ENCODE assay signal across 20 mouse cellular contexts in genomic region chr17:72023323-72023722, GRCm38 (mm10).
A peak's percentile ranks its signal among the peaks of the same experiment; 100 is the strongest.
DNase-seq lines count a peak whose midpoint lies in the region; TF ChIP-seq lines count a peak whose summit lies in the region.
"Had no signal": no experiment of that assay in that cellular context is flagged by ENCODE, and none has a peak within 500 bp of the region (broad histone marks: within the 10 kb centered on the region; RNA-seq: fewer than 3 reads in every experiment).

No protein-coding gene starts in this region.

- H3ac ChIP-seq in myocyte (ENCODE audit: control insufficient read depth, insufficient read length), result no peak overlapping the region

- TF ChIP-seq CTCF in lung, adult 2 months (IDR thresholded peaks at IDR 0.05; ENCODE audit: insufficient read depth, low read length), result no peak

- no peaks in the 10 kb centered on the region for H3K4me1 ChIP-seq in heart, embryonic 10.5 days
- H3K4me1 ChIP-seq in lung, adult 2 months (ENCODE audit: control insufficient read depth, insufficient read depth, low read length), result no peaks in the 10 kb centered on the region
- H3K4me1 ChIP-seq: limb, embryonic 15.5 days; liver, embryonic 15.5 days had no signal

- H3K36me3 ChIP-seq in heart, embryonic 10.5 days, result no peaks in the 10 kb centered on the region
- H3K36me3 ChIP-seq in myocyte (ENCODE audit: control insufficient read depth, insufficient read depth), result no peaks in the 10 kb centered on the region
- H3K36me3 ChIP-seq: embryonic facial prominence, embryonic 15.5 days; hindbrain, embryonic 13.5 days; limb, embryonic 15.5 days; liver, embryonic 15.5 days; midbrain, embryonic 12.5 days had no signal

- H3K9me3 ChIP-seq in heart, embryonic 10.5 days, result no peaks in the 10 kb centered on the region
- H3K9me3 ChIP-seq: embryonic facial prominence, embryonic 15.5 days; hindbrain, embryonic 13.5 days; limb, embryonic 15.5 days; liver, embryonic 15.5 days; midbrain, embryonic 12.5 days had no signal

- no peak overlapping the region for H3K4me3 ChIP-seq in heart, embryonic 10.5 days
- no peak overlapping the region for H3K4me3 ChIP-seq in lung, adult 2 months (replicated peaks; ENCODE audit: extremely low read depth, low read depth, low read length)
- H3K4me3 ChIP-seq in myocyte, result no peak overlapping the region
- H3K4me3 ChIP-seq: embryonic facial prominence, embryonic 15.5 days; hindbrain, embryonic 13.5 days; limb, embryonic 15.5 days; liver, embryonic 15.5 days; midbrain, embryonic 12.5 days had no signal

- no peak overlapping the region for H3K4me2 ChIP-seq in myocyte (ENCODE audit: low read depth)
- H3K4me2 ChIP-seq: embryonic facial prominence, embryonic 15.5 days; hindbrain, embryonic 13.5 days; limb, embryonic 15.5 days; liver, embryonic 15.5 days; midbrain, embryonic 12.5 days had no signal

- WGBS in heart, embryonic 10.5 days, result 82% methylated on average over 9 of the region's 9 CpGs
- 40% methylated on average over 9 of the region's 9 CpGs for WGBS in lung, adult 2 months

- H3K27me3 ChIP-seq in heart, embryonic 10.5 days (ENCODE audit: insufficient read depth, poor library complexity, severe bottlenecking), result no peaks in the 10 kb centered on the region
- H3K27me3 ChIP-seq in myocyte (ENCODE audit: control insufficient read depth, insufficient read depth, insufficient read length), result no peaks in the 10 kb centered on the region
- H3K27me3 ChIP-seq: embryonic facial prominence, embryonic 15.5 days; hindbrain, embryonic 13.5 days; limb, embryonic 15.5 days; liver, embryonic 15.5 days; midbrain, embryonic 12.5 days had no signal

- intact Hi-C loops in heart, postnatal 10 days (cut with DNase I), result no loop called here

- TF ChIP-seq POLR2A in lung, adult 2 months (IDR thresholded peaks at IDR 0.05; ENCODE audit: borderline replicate concordance, extremely low read depth, low read depth, low read length), result no peak
- no peak for TF ChIP-seq POLR2A in myocyte (IDR thresholded peaks at IDR 0.05; ENCODE audit: insufficient read length, low read depth)

- no peaks in the 10 kb centered on the region for H3K79me2 ChIP-seq in myocyte (ENCODE audit: control insufficient read depth, insufficient read depth)

- peak; percentile 21 to 25 for DNase-seq in heart, postnatal 10 days
- DNase-seq in heart, embryonic 10.5 days (ENCODE audit: low spot score), result no peak
- DNase-seq in lung, adult 18-20 months, result peak; percentile 3 to 5
- DNase-seq in lung, adult 2 months, result no peak
- peak; percentile 34 for DNase-seq in lung, postnatal 10 days
- DNase-seq in layer of hippocampus, adult 18-20 months (ENCODE audit: low spot score in 2 of 2), result no peak
- no peak for DNase-seq in cerebellum, postnatal 14 days
- DNase-seq: adrenal gland, postnatal 14 days; cerebellum, adult 11 months; cerebellum, postnatal 25 days; kidney, postnatal 14 days; right cerebral cortex, postnatal 25 days; thymus, adult 2 months had no signal

- H3K27ac ChIP-seq in heart, embryonic 10.5 days, result no peak overlapping the region
- H3K27ac ChIP-seq: embryonic facial prominence, embryonic 15.5 days; hindbrain, embryonic 13.5 days; limb, embryonic 15.5 days; liver, embryonic 15.5 days; macrophage; midbrain, embryonic 12.5 days had no signal

TF ChIP-seq in myocyte, 11 proteins besides CTCF, POLR2A, EP300 and RAD21:
- TF ChIP-seq POLR2AphosphoS2 (IDR thresholded peaks at IDR 0.05; ENCODE audit: insufficient read length, low read depth) (no peak), TCF12 (IDR thresholded peaks at IDR 0.05; ENCODE audit: insufficient read depth, poor library complexity, severe bottlenecking) (peak; percentile 34), CEBPB (IDR thresholded peaks at IDR 0.05; ENCODE audit: insufficient read depth, poor library complexity, severe bottlenecking) (no peak), MYOD1 (IDR thresholded peaks at IDR 0.05; ENCODE audit: control insufficient read depth in 1 of 3, insufficient read length in 2 of 3, low read depth in 2 of 3) (peak in 2 of 3 experiments; percentile 55 to 67), E2F4 (IDR thresholded peaks at IDR 0.05; ENCODE audit: insufficient read depth) (no peak), SRF (IDR thresholded peaks at IDR 0.05; ENCODE audit: control insufficient read depth, insufficient read length, low read depth) (no peak), MYOG (IDR thresholded peaks at IDR 0.05; ENCODE audit: control insufficient read depth in 1 of 3, insufficient read depth in 1 of 3, insufficient read length in 2 of 3, low read depth in 2 of 3) (peak in 1 of 3 experiments; percentile 36), TCF3 (IDR thresholded peaks at IDR 0.05; ENCODE audit: insufficient read length, low read depth) (peak; percentile 21), USF1 (IDR thresholded peaks at IDR 0.05; ENCODE audit: low read depth) (no peak), MAX (IDR thresholded peaks at IDR 0.05; ENCODE audit: low read depth) (no peak)

Comparison
In these comparisons a context has a peak if more than half of its experiments do, and no peak if none do; other contexts are left out.
1. DNase-seq: peak in heart, postnatal 10 days (2 of 2), lung, adult 18-20 months (2 of 2) and lung, postnatal 10 days (single experiment); none in heart, embryonic 10.5 days (single experiment), lung, adult 2 months (single experiment), layer of hippocampus, adult 18-20 months (0 of 2) and cerebellum, postnatal 14 days (0 of 2).